Mouse (Mus musculus) bone marrow macrophage, adult 2 months (primary cell): ENCODE data around the gene Barhl2.

Experiments
- CTCF ChIP-seq: IDR thresholded peaks from 2 replicates; pipeline ENCODE4 v1.5.1; 2012; ENCODE audit warnings: low read depth, mild to moderate bottlenecking, low read length, moderate library complexity
- POLR2A ChIP-seq: IDR thresholded peaks from 2 replicates; pipeline ENCODE4 v1.6.1; 2012; ENCODE audit warnings: mild to moderate bottlenecking, low read depth, low read length, borderline replicate concordance

GRCm38 (mm10) chr5:106472105-106472500, 14.1 kb upstream of the Barhl2 start:
- TF ChIP-seq POLR2A (no peak), CTCF (no peak)
